Mouse (Mus musculus) B cell, adult 62 days (primary cell): ENCODE measurements around the gene Ppp1r35. TPM values are rescaled to one million over a fixed set of nuclear protein-coding genes. Genes with fewer than 3 reads are reported as not detected.

Source experiments
- total RNA-seq: library from RNA; stranded (reverse); gene quantifications from 4 replicates; pipeline ENCODE4 v1.2.4, GENCODE M21; 2023

Gene Ppp1r35
- 19.5 to 26.0 TPM (median 22.4 TPM) in 4 replicates for total RNA-seq

DNA sequence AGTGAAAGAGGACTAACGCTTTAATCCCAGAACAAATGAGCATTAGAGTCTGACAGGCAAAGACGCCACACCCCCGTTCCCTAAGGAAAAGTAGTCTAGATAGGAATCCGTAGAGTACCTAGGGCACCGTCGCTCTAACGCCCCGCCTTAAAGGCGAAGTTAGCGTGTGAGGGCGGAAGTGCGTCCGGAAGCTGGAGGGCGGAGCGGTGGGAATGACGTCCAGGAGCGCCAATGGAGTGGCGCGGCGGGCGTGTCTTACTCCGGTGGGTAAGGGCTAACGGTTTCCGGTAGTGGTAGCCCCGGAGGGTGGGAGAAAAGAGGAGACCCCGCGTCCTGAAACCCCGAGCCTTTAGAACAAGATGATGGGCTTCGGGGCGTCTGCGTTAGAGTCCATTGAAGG lies at the start of gene Ppp1r35:
Ppp1r35 (plus strand) TSS at position 215 of the 400 bp plus-strand sequence.

DNA sequence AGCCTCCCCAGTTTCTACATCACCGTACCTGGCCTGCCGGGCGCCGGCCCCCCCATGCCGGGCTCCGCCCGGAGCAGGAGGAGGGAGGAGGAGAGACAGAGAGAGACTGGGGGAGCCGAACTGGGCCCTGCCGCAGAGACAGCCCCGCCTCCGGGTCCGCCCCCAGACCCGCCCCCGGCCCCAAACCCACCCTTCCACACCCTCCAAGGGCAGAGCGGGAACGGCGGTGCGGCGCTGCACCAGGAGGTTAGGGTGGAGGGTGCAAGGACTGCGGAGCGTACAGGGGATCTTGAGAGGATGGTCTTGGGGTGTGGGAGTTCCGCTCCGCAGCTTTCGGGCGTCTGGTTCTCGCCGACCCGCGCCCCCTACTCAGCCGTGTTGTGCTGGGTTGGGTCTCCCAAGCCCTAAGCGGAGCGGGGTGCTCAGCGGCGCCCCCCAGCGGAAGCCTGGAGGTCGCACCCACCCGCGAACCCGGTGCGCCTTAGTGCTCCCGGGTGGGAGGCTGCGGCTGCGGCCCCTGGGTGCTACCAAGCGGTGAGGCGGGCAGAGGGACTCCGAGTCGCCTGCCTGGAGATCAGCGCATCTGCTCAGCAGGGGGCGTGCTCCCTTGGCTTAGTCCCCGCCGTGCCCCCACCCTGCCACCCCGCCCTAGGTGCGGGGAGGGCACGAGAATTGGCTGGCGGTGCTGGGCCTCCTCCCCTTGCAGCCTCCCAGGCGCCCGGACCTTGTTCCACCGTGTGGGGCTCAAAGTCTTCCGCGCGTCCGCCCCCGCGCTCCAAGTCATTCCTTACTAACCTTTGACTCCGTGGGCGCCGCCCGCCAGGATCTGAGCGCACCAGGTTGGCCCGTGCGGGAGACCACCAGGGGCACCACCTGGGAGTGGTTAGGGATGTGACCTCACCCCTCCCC lies 37.4 kb upstream of the Ppp1r35 start, which contains the start of gene Nyap1:
Nyap1 (minus strand) TSS at position 585 of the 909 bp plus-strand sequence.

DNA sequence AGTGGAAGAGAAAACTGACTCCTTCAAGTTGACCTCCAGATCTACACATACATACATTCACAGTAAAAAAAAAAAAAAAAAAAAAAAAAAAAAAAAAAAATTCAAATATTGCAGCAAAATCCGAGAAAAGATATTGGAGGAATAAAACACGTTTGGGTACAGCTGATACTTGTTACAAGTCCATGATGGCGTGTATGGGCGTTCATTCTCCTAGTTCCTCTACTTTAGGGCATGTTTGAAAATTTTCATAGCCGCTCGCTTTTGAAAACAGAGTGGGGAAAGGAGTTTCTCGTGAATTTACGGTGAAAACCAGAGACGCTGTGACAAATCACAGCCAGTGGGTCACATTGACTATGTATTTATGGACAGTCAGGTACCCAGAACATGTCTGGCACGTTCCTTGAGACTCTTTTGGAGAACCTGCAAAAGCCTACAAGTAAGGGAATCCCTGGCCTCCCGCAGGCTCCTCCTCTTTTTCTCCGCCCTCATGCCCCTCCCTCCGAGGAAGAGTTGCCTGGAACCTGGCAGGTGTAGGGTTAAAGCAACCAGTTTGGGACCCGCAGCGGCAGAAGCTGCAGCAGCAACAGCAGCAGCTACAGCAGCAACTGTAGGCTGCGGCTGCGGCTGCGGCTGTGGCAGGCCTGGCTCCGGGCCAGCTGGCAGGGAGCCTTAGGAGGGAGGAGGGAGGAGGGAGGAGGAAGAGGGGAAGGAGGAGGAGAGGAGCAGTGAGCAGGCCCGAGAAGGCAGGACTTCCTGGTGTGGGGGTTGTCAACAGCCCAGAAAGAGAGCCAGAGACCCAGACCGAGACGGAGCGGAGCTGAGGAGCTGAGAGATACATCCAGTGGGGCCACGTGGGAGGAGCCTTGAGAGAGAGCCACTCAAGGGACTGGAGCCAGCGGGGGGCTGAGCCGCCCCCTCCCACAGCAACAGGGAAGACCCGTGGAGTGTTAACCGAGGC lies 33.2 kb upstream of the Ppp1r35 start, which contains the start of gene Tsc22d4:
Tsc22d4 (plus strand) TSS at position 517 of the 958 bp plus-strand sequence.

DNA sequence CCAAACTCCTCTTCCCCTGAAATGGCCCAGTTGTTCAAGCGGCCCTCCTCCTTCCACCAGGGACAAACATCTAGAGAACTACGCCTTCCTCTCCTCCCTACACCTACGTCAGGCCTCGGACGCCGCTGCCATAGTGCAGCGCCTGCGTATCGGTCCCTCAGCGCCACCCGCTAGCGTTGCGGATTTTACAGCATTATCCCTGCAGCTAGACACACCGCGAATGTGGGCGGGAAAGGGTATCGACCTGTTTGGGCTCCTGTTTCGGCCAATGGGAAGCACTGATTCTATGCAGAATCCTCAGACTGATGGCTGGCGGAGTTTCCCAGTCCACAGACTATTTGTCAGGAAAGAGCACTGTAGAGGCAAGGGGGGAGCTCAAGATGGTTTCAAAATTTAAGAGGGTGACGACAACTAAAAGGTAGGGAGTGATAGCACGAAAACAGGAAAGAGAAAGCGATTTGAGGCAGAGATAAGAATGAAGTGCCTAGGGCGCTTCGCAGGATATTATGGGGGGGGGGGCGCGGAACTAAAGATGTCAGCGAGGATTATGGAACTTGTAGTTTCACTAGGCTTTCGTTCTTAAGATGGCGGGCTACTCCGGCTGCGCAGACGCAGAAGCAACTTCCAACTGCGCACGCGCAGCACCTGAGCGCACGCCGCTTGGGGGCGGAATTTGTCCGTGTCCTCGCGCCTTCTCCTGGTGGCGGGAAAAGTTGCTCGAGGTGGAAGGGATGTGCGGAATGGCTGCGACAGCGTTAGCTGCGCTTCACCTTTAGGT lies 8.7 kb downstream of the Ppp1r35 start, which contains the start of the genes Mepce and Zcwpw1:
Mepce (minus strand) TSS at position 505 of the 778 bp plus-strand sequence.
Zcwpw1 (plus strand) TSS at position 648 of the 778 bp plus-strand sequence.

Other genes starting within 250 kb of the Ppp1r35 start
- not detected in 4 replicates for gene Epo, start 245.6 kb upstream of the Ppp1r35 start, total RNA-seq
- gene Gnb2, start 245.3 kb upstream of the Ppp1r35 start, total RNA-seq, result 376 to 402 TPM (median 387 TPM) in 4 replicates
- gene Actl6b, start 225.3 kb upstream of the Ppp1r35 start, total RNA-seq, result not detected in 4 replicates
- 0.44 to 1.0 TPM (median 0.49 TPM) in 3 of 4 replicates, not detected in the other for gene Tfr2, start 209.0 kb upstream of the Ppp1r35 start, total RNA-seq
- 35.5 to 53.4 TPM (median 47.2 TPM) in 4 replicates for gene Mospd3, start 177.8 kb upstream of the Ppp1r35 start, total RNA-seq
- gene Pcolce, start 165.1 kb upstream of the Ppp1r35 start, total RNA-seq, result 0.57 to 1.8 TPM (median 0.97 TPM) in 4 replicates
- 0.35 to 1.1 TPM (median 0.51 TPM) in 4 replicates for gene Fbxo24, start 149.8 kb upstream of the Ppp1r35 start, total RNA-seq
- 194 to 213 TPM (median 205 TPM) in 4 replicates for gene Lrch4, start 149.7 kb upstream of the Ppp1r35 start, total RNA-seq
- gene Gm20605, start 149.7 kb upstream of the Ppp1r35 start, total RNA-seq, result 60.1 to 69.9 TPM (median 63.7 TPM) in 4 replicates
- 70.9 to 87.6 TPM (median 79.5 TPM) in 4 replicates for gene Sap25, start 137.5 kb upstream of the Ppp1r35 start, total RNA-seq
- gene Irs3, start 133.1 kb upstream of the Ppp1r35 start, total RNA-seq, result not detected in 4 replicates
- 15.2 to 20.8 TPM (median 18.0 TPM) in 4 replicates for gene Agfg2, start 94.1 kb upstream of the Ppp1r35 start, total RNA-seq
- 0.24 to 0.75 TPM (median 0.55 TPM) in 4 replicates for gene Nyap1, start 37.2 kb upstream of the Ppp1r35 start, total RNA-seq
- gene Tsc22d4, start 33.1 kb upstream of the Ppp1r35 start, total RNA-seq, result 195 to 220 TPM (median 202 TPM) in 4 replicates
- gene Mepce, start 8.8 kb downstream of the Ppp1r35 start, total RNA-seq, result 80.8 to 118 TPM (median 101 TPM) in 4 replicates
- gene Zcwpw1, start 8.9 kb downstream of the Ppp1r35 start, total RNA-seq, result 15.0 to 20.7 TPM (median 19.2 TPM) in 4 replicates
- 0.45 to 3.5 TPM (median 2.1 TPM) in 4 replicates for gene Pilra, start 57.4 kb downstream of the Ppp1r35 start, total RNA-seq
- gene Pilrb1, start 79.3 kb downstream of the Ppp1r35 start, total RNA-seq, result 1.3 to 2.3 TPM (median 1.9 TPM) in 4 replicates
- 0.81 to 2.7 TPM in 2 of 4 replicates, not detected in the others for gene Pilrb2, start 93.0 kb downstream of the Ppp1r35 start, total RNA-seq
- gene Cyp3a13, start 142.8 kb downstream of the Ppp1r35 start, total RNA-seq, result not detected in 4 replicates
- gene Gjc3, start 184.2 kb downstream of the Ppp1r35 start, total RNA-seq, result not detected in 4 replicates
- not detected in 4 replicates for gene Azgp1, start 202.7 kb downstream of the Ppp1r35 start, total RNA-seq
- not detected in 4 replicates for gene Smok3a, start 242.4 kb downstream of the Ppp1r35 start, total RNA-seq
- gene Smok3b, start 242.6 kb downstream of the Ppp1r35 start, total RNA-seq, result not detected in 4 replicates